Mouse (Mus musculus) CD4-positive naive resting alpha-beta T cell, adult 57 days (primary cell): ENCODE data around the gene Stk39. TPM values are rescaled to one million over a fixed set of nuclear protein-coding genes. Genes with fewer than 3 reads are reported as not detected.

Experiments used
- total RNA-seq: library from RNA; stranded (reverse); gene quantifications from one replicate; pipeline ENCODE4 v1.2.4, GENCODE M21; 2023

Gene Stk39
- 42.1 TPM for total RNA-seq

GRCm38 (mm10) chr2:68471759-68472550 lies at the start of gene Stk39:
Stk39 (minus strand) TSS chr2:68472268.

Other genes with a start within 250 kb of the Stk39 start
- gene 4933409G03Rik, start 110.1 kb upstream of the Stk39 start, total RNA-seq = not detected
- gene 4932414N04Rik, start 184.2 kb upstream of the Stk39 start, total RNA-seq = not detected